Mouse (Mus musculus): ENCODE measurements around the gene Clvs2.
A peak's percentile ranks its signal among the peaks of the same experiment; 100 is the strongest.

Clvs2 gene

DNA sequence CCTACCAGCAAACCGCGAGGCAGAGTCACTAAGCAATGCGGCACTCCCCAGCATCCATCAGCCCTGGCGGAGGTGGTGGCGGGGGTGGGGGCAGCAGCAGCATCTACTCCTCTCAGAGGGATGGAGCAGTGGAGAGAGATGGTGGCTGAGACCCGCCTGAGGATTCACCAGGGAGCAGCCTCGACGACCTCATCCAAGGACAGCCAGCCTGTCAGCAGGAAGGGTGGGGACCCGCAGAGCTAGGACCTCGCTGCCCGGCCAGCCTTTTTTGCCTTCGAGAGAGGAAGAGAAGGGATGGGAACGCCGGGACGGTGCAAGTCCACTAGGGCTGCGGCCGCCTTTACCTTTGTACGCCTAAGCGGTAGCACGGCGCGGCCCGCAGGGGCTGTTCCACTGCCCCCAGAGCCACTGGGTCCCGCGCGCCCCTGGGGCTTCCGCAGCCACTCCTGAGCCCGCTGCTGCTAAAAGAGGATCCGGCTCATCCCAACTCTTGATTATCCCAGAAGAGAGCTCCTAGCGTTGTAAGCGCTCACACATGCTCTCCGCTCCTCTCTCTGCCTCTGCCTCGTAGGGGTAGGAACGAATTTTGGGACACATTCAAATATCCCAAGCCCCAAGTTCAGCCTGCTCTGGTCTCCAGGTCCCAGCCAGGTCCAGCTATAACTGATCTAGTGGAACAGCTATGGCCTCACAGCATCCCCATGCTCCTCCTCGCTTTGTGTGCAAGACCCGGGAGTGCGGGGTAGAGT lies at the start of gene Clvs2:
TSS of gene Clvs2 (minus strand) at position 639 of the 749 bp plus-strand sequence.
- peak; percentile 57 for DNase-seq

DNA sequence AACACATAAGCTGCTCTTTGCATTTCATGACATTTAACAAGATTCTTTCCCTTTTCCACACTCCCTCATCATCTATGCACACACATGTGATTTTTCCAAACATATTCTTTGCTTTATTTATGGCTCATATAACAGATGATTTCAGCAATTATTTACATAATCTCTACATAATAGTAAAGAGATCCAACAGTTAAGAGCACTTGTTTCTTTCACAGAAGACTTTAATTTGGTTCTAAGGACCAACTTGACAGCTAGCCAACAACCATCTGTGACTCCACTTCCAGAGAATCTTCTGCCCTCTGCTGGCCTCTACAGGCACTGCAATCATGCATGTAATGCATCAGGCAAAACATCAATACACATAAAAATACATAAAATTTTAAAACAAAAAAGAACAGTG lies 28.6 kb upstream of the Clvs2 start:
- DNase-seq, result peak; percentile 62

DNA sequence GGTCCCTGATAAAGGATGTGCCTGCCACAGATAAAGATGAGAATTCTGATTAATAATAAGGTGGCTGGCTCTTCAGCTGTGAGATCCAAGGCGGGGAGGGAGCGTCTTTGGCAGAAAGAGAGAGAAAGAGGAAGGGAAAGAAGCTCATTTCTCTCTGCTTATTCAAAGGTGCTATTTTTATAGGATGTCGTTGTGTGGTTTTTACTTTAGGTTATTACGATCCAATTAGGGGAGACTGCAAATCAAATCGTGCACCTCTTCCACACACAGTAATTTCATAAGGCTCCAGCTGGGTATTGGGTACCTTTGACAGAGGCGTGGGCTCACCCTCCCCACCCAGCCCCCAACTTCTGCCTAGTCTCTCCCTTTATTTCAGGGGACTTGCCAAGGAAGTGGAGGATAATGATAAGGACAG lies 985 bp downstream of the Clvs2 start:
- peak; percentile 3 for DNase-seq

DNA sequence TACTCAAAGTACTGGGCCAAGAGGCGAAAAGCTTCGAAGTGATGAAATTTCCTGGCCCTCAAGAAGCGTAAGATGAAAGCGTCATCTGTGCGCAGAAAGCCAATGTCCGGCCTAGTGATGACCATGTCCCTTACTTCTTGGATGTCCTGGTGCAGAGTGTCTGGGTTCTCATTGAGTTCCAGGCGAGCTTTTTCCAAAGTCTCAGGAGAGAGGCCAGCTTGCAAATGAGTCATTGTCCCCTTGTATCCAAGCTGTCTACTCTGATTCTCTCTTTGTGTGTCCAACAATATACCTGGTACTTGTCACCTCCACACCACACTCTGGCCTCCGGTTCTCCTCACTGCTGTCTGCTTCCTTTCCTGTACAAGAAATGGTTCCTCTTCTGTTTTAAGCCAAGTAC lies 1.9 kb downstream of the Clvs2 start:
- DNase-seq, result no peak

DNA sequence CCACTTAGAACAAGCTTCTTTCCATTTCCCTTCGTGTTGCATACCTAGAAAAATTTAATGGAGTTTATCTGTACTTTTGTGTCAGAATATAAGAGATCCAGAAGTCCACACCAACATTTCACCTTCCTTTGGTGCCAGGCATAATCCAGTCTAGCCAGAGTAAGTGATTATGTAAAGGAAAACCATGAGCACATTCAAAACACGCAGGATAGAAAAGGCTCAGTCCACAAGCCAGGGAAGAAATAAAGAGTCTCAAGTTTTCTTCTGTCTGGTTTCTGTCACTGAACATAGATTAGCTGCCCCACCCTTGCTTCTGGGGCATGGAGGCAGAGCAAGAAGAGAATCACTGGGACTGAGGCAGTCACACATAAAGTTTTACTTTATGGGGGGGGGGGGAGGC lies 8.4 kb downstream of the Clvs2 start:
- DNase-seq, result no peak

DNA sequence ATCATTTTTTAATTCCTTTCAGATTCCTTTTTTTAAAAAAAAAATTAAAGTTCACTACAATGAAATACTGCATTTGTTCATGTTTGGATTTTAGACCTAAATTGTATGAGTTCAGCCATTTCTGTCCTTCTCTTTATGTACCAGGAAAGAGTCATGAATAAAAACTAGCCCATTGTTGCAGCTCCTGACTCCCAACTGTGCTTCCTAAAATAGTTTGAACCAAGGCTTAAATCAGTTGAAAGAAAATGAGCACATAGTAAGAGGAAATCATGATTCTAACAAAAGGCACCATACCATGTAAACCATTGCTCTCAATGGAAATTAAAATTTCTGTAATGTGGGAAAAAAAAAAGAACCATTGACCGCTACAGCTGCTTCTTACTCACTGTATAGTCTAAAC lies 11.4 kb downstream of the Clvs2 start:
- DNase-seq, result no peak

DNA sequence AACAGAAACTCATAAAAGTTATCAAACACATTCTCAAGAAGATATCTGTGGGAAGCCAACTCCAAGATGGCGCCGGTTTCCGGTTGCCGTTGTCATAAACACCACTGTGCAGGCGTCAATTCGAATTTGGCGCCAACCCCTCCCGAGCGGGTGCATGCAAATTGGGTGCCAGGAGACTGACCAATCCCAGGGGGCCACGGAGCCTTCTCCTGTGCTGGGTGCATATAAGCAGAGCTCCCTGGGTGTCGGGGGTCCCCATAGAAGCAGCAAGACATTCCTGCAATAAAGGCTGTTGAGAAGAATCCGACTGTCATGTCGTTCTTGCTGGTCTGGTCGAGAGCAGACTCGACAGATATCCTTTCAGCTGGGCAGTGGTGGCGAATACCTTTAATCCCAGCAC lies 31.8 kb downstream of the Clvs2 start:
- no peak for DNase-seq

DNA sequence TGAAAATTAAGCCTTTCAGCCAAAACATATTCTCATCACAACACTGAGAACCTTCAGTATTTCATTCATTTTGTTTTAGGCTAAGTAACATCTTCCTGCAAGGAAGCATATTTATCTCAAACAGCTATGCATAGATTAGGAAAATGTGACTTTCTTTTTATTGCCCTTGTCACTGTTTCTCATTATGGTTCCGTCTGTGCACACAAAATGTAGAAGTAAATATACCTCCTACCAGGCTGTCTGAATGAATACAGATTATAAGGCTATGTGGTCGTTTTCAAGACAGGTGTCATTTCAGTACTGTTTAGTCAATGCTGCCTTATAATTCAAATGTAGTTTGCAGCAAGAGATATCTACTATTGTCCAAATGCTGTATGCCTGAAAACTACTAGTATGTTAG lies 35.8 kb downstream of the Clvs2 start:
- no peak for DNase-seq

DNA sequence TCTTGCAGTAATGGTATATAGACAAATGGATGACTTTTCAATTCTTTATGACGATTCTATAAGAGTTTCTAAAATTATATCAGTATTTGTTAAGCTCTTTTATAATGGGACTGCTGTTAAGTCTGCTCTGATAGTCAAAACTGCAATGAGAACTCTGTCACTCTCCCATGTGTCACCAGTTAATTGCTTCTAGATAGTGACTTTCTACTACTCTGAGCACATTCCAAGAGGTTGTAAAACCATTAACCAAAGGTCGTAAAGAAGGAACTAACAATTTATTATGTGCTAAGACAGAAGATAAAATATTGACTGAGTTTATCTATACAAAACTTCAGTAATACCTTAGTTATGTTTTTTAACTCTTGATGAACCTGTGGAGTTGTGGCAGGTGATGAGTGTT lies 37.5 kb downstream of the Clvs2 start:
- no peak for DNase-seq

DNA sequence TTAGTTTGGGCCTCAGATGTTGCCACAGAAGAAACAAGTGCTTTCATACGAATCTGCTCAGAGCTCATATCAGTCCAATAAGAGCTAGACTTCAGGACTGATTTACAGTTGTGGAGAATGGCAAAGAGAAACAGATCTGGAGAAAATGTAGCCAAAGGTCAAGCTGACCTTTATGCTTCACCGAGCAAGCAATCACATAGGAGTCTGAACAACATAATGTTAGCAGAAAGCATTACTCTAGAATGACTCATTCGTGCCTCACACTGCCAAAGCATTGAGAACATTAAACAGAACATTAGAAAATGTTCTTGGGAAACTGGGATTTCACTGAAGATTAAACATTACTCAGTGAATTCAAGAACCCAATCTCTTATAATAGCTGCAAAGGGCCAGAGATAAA lies 66.5 kb downstream of the Clvs2 start:
- no peak for DNase-seq

DNA sequence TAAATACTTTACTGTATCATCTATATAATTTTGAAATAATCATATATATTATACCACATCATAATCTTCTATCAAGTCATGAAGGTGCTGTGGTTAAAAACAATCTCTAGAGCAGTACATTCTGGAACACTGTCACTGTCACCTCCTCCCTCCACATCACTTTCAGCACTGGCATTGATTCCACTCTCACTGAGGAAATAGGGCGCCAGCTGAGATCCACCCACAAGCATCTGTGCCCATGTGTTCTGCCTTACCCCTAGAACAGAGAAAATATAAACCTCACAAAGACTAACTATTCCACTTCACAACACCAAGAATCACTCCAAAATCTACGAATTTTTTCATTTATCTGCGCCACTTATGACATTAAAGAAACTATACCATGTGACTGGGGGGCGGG lies 84.2 kb downstream of the Clvs2 start:
- no peak for DNase-seq

Data from embryo, embryonic 11 days (tissue).